Mouse (Mus musculus): ENCODE results near the gene Rrnad1.
A peak's percentile ranks its signal among the peaks of the same experiment; 100 is the strongest.
"Not testable (repeated sequence)": the region's sequence is repeated elsewhere in the genome, so short reads cannot be mapped to it uniquely, and the experiment has no call there.

Rrnad1 gene

DNA sequence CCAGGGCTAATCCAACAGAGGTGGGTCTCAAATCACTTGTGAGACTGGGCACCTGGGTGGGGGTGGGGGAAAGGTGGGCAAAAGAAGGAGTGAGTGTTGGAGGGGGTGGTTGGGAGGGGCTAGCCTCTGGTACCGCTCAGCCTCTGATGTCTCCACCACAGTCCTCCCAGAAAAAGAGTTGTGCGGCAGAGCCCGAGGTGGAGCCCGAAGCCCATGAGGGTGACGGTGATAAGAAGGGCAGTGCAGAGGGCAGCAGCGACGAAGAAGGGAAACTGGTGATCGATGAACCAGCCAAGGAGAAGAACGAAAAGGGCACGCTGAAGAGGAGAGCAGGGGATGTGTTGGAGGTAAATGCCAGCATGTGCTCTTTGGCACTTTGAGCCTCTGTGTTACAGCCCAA is 16.6 kb downstream of the Rrnad1 start:
- no peak for DNase-seq

GRCm38 (mm10) chr3:87913491-87913890 is 17.0 kb downstream of the Rrnad1 start:
- DNase-seq: no peak

GRCm38 (mm10) chr3:87910573-87911141 is 19.9 kb downstream of the Rrnad1 start:
- DNase-seq: peak; percentile 95 to 97

- peak in 1 of 2 experiments; percentile 37 for DNase-seq
Measured at GRCm38 (mm10) chr3:87909874-87910273, 20.6 kb downstream of the Rrnad1 start.

GRCm38 (mm10) chr3:87909381-87909780 is 21.1 kb downstream of the Rrnad1 start:
- no peak for DNase-seq

- DNase-seq: peak in 1 of 2 experiments; percentile 31
Measured at GRCm38 (mm10) chr3:87907906-87908305, 22.6 kb downstream of the Rrnad1 start.

- DNase-seq: peak; percentile 56 to 68
Measured at GRCm38 (mm10) chr3:87906981-87907857, 23.3 kb downstream of the Rrnad1 start.

- DNase-seq: peak; percentile 61 to 72
Measured at GRCm38 (mm10) chr3:87906601-87906980, 23.9 kb downstream of the Rrnad1 start.

GRCm38 (mm10) chr3:87905880-87906485 is 24.5 kb downstream of the Rrnad1 start, which contains the start of gene Hdgf:
Hdgf (plus strand) TSS chr3:87906321.
- DNase-seq: peak; percentile 93 to 97

GRCm38 (mm10) chr3:87903821-87904220 is 26.7 kb downstream of the Rrnad1 start:
- DNase-seq: no peak

DNA sequence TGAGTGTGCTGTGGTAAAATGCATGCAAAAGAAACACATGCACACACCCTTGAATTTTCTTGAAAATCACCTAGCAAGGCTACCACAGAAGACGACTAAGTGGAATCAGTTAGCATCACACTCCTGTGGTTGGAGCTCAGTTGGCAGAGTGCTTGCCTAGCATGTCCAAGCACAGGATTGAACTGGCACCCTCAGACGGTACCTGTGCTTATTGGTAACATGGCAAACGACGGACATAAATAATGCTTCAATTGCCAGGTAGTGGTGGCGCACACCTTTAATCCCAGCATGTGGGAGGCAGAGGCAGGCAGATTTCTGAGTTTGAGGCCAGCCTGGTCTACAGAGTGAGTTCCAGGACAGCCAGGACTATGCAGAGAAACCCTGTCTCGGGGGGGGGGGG is 28.6 kb downstream of the Rrnad1 start:
- not testable (repeated sequence) for DNase-seq

DNA sequence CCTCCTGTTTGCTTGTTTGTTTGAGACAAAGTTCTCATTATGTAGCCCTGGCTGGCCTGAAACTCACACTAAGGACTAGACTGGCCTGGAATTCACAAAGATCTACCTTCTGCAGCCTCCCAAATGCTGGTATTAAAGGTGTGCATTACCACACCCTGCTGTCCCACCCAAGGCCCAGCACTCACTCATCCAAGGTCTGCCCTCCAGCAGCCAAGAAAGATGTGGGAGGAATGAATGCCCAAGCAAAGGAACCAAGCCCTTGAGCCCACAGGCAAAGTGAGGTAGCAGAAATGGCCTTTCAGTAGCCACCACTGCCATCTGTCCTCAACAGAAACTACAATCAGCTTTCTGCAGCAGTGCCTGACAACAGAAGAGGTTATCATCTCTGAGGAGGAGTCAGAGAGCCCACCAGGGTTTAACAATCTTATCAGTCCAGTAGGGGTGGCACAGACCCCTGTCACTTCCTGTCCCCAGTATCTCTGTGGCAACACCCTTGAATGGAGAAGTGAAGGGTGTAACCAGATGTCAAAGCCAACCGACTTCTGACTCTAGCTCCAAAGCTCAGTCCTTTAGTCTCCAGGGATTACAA is 29.4 kb downstream of the Rrnad1 start:
- no peak for DNase-seq

GRCm38 (mm10) chr3:87899776-87900175 is 30.7 kb downstream of the Rrnad1 start:
- no peak for DNase-seq

DNA sequence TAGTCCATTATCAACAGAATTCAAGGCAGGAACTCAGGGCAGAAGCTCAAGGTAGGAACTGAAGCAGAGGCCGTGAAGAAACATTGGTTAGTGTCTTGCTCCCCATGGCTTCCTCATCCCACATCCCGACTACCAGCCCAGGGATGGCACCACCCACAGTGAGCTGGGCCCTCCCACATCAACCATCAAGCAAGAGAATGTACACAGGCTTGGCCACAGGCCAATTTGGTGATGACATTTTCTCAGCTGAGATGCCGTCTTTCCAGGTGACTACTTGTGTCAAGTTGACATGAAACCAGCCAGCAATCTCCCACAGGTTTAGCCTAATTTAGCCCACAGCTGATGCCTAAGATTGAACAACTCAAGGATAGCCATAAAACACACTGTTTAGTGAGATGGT is 31.3 kb downstream of the Rrnad1 start:
- no peak for DNase-seq

DNA sequence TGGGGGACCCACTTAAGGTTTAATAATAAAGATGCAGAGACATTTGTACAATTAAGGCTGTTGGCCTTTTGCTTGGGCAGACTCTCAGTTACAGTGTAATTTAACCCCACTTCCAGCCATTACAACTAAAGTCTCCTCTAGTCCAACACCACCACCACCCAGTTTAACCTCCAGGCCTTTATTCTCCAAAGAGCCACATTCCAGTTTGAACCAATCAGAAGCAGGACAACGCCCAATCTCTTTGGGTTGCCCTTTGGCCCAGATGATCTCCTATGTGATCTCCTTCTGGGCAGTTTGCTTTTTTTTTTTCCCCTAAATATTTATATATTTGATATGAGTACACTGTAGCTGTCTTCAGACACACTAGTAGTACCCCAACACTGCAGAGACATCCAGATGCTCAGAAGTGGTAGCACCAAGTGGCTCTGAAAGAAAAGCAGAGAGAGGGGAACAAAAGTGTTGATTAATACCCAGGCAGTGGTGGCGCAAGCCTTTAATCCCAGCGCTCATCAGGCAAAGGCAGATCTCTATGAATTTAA is 37.1 kb downstream of the Rrnad1 start:
- no peak for DNase-seq

DNA sequence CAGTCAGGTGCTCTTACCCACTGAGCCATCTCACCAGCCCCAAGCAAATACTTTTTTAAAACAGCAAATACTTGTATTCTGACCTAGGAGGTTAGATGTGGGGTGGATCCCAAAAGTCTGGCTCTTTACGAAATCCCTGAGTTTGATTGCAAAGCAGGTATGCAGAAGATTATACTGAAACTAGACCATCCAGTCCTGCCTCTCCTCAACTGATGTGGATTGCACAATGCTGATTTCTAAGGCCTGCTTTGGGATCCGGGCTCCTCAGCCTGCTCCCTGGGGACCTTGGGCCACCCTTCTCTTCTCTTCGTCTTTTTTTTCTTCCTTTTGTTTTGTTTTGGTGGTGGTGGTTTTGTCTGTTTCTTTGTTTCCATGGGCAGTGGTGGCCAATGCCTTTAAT is 39.0 kb downstream of the Rrnad1 start:
- DNase-seq: no peak

DNA sequence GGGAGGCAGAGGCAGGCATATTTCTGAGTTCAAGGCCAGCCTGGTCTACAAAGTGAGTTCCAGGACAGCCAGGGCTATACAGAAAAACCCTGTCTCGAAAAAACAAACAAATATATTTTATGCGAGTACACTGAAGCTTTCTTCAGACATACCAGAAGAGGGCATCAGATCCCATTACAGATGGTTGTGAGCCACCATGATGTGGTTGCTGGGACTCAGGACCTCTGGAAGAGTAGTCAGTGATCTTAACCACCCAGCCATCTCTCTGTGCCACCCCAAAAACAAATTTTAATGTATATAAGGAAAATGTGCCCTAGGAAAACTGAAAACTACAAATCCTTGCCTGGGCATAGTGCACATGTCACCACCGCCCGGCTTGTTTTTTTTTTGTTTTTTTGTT is 43.1 kb downstream of the Rrnad1 start:
- DNase-seq: not testable (repeated sequence)

GRCm38 (mm10) chr3:87886416-87886815 is 44.1 kb downstream of the Rrnad1 start:
- DNase-seq: no peak

GRCm38 (mm10) chr3:87886004-87886365 is 44.5 kb downstream of the Rrnad1 start:
- peak; percentile 53 to 61 for DNase-seq

GRCm38 (mm10) chr3:87885281-87886003 is 45.1 kb downstream of the Rrnad1 start, which contains the start of gene Prcc:
Prcc (minus strand) TSS chr3:87885608.
- DNase-seq: peak; percentile 88 to 93

DNA sequence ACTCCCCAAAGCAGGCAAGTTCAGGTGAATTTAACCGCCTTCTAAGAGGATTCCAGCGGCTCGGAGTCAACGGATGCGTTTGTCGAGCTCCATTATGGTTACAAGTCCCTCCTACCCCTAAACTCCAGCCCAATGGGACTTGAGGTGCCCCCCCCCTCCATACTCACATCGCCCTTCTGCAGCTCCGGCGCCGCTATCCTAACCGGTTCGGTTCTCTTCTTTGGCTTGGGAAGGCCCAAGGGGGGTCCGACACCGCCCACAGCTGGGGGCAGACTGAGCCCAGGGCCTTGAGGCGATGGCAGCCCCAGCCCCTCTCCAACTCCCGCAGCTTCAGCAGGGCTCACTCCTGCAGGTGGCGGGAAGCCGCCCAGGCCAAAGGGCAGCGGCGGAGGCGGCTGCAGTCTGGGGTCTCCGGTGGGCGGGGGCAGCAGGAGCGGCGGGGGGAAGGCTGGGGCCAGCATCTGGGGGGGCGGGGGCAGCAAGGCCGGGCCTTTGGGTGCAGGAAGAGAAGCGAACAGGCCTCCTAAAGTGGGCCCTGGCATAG is 45.7 kb downstream of the Rrnad1 start:
- peak; percentile 59 to 74 for DNase-seq

- DNase-seq: no peak
Measured at GRCm38 (mm10) chr3:87884291-87884690, 46.2 kb downstream of the Rrnad1 start.
